Comparison of ENCODE assay signal across 7 mouse cellular contexts in genomic region chr4:56824231-56824630, GRCm38 (mm10).
"Had no signal": no experiment of that assay in that cellular context is flagged by ENCODE, and none has a peak within 500 bp of the region (broad histone marks: within the 10 kb centered on the region; RNA-seq: fewer than 3 reads in every experiment).

No protein-coding gene starts in this region.

- DNase-seq: kidney, adult 2 months; kidney, postnatal 36 days; left cerebral cortex, postnatal 4 days; lung, adult 18-20 months; right cerebral cortex, postnatal 4 days; spleen, adult 18-20 months; thymus, postnatal 36 days had no signal
